Comparison of ENCODE assay signal across 27 mouse cellular contexts in genomic region chr7:130764160-130764559, GRCm38 (mm10). TPM values are rescaled to one million over a fixed set of nuclear protein-coding genes. Genes with fewer than 3 reads are reported as not detected.
"Had no signal": no experiment of that assay in that cellular context is flagged by ENCODE, and none has a peak within 500 bp of the region (broad histone marks: within the 10 kb centered on the region; RNA-seq: fewer than 3 reads in every experiment).

No protein-coding gene starts in this region.

- DNase-seq: gastrocnemius, postnatal 10 days; gastrocnemius, postnatal 25 days; heart, adult 18-20 months; heart, postnatal 10 days; heart, postnatal 4 days; kidney, adult 18-20 months; kidney, adult 8-10 months; kidney, postnatal 10 days; kidney, postnatal 25 days; kidney, postnatal 4 days; liver; liver, embryonic 13.5 days; liver, postnatal 0 days had no signal

RNA-seq across cellular contexts. Expression of gene Btbd16, which starts 9.7 kb away (rescaled TPM):
- total RNA-seq: heart, adult 8-10 months; heart, postnatal 25 days had no signal
- polyA plus RNA-seq: heart, embryonic 14.5 days; hindbrain, embryonic 10.5 days; hindbrain, embryonic 12.5 days; hindbrain, embryonic 14.5 days; hindbrain, embryonic 16.5 days; intestine, postnatal 0 days; kidney, embryonic 14.5 days; kidney, embryonic 16.5 days; limb, embryonic 10.5 days; limb, embryonic 12.5 days; liver, embryonic 11.5 days; liver, embryonic 13.5 days; liver, embryonic 15.5 days had no signal
